Mouse (Mus musculus) brown adipose tissue, adult 24 weeks (tissue): ENCODE data around the gene Mtss1l. TPM values are rescaled to one million over a fixed set of nuclear protein-coding genes. Genes with fewer than 3 reads are reported as not detected.

Experiments used
- H3K27ac ChIP-seq: fragments of 200-500 bp; replicated peaks from 2 replicates; pipeline ENCODE4 v1.5.1; 2012; ENCODE audit warnings: low read depth, mild to moderate bottlenecking, low read length
- H3K4me1 ChIP-seq: fragments of 200-500 bp; 2 replicates; pipeline ENCODE4 v1.6.1; 2012; ENCODE audit warnings: low read length, mixed read lengths; ENCODE audit not compliant: control insufficient read depth, insufficient read depth, insufficient read length
- H3K4me3 ChIP-seq: fragments of 200-500 bp; 2 replicates; pipeline ENCODE4 v1.5.1; 2012; ENCODE audit warnings: low read depth, mild to moderate bottlenecking, low read length, moderate library complexity; ENCODE audit not compliant: insufficient read depth
- polyA plus RNA-seq: library from polyadenylated mRNA; stranded (reverse); fragments of >200 nt; gene quantifications from 2 replicates; pipeline ENCODE4 v1.2.4, GENCODE M21; 2012; ENCODE audit not compliant: missing spikeins, insufficient read depth, insufficient read length

Mtss1l gene
- polyA plus RNA-seq, 1 experiment: 10.8 TPM

DNA sequence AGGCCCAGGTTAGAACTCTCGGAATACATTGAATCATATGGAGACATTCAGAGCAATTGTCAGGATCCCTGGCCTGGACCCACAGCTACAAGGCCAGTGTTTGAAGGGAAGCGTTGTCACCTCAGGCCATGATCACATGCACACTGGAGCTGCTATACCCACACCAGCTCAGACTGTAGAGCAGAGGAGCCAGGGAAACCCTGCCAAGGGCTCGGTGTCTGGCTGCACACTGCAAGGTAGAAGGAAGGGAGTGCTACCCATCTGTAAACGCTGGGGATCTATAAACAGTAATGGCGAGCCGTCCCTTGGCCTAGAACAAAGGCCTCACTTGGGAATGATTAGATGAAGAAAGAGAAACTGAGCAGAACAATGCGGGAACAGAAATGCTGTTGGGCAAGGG, 21.8 kb upstream of the Mtss1l start:
- Histone ChIP-seq H3K27ac (no peak overlapping the region), H3K4me1 (peaks cover 8% of the 10 kb centered on the region), H3K4me3 (no peak overlapping the region)

DNA sequence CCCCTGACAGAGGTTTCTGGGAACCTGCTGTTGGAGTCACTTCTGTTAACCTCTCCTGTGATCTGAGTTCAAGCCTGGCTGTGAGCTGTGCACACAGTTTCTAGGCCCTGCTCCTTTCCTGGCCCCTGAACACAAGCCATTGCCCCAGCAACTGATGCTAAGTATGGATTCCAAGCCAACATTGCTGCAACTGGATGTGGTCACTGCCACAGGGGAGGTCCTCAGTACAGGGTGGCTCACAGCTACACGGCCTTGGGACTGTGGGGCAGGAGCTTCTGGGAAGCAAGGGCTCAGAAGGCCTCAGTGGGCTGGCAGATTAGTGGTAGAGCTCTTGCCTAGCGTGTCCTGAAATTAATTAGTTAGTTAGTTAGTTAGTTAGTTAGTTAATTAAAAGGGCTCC, 20.7 kb upstream of the Mtss1l start:
- H3K4me1 ChIP-seq: peaks cover 8% of the 10 kb centered on the region
- no peak overlapping the region for H3K4me3 ChIP-seq
- H3K27ac ChIP-seq: no peak overlapping the region

DNA sequence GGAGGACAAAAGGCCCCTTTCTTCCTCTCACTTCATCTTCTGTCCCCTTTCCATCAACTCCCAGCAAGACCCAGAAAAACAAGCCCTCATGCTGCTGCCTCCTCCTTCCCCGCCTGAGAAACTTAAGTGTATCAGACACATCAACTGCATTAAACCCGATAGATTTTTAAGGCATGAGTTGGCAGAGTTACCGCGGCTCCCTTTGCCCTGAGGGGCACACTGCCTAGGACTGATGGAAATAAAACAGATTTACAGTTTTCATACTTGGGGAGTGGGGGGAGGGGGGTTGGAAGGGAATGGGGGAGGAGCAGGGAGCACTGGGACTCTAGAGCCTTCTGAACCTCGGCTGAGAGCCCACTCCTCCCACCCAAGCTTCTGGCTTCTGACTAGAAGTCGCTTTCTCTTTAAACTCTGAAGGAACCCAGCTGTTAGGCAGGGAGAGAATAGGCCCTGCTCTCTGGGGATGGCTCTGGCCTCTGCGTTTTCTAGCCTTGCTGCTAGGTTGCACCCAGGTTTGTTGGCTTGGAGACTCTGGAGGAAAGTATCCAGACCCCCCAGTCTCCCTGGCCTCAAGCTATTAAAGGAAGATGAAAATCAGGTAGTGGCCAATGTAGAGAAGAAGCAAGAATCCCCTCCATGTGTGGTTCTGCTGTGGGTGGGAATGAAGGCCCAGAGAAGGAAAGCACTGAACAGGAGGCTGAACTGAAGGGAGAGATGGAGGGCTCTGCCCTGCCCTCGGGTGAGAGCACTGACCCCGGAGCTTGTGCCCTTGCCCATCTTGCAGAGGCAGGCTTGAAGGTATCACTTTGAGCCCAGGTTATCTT, 18.4 kb upstream of the Mtss1l start:
- Histone ChIP-seq H3K4me1 (peaks cover 5% of the 10 kb centered on the region; the same call in 1 of the 2 replicates), H3K4me3 (no peak overlapping the region), H3K27ac (no peak overlapping the region)

DNA sequence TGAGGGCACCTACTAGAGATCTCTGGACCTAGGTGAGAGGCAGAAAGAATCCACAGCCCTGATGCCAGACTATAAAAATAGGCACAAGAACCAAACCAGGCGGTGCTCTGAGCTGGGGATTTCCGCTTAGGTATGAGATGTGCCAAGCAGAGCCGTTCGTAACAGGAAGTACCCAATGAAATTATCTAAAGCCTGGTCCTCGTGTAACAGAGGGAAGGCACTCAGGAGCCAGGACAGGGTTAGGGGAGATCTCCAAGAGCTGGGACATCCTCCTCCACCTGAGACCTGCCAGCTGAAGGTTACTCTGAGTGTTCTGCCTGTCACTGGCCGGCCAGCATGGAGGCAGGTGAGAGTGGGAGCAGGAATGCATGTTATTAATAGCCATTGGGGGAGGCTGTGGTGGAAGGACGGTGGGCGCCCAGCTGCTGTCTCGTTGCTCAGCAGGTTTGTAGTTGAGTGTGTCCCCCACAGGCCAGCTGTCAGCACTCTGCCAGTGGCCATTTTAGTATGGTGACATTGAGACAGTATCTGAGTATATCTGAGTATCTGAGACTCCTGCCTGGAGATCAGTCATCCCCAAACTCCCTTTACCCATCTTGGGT, 17.7 kb upstream of the Mtss1l start:
- Histone ChIP-seq H3K4me1 (peaks cover 5% of the 10 kb centered on the region; the same call in 1 of the 2 replicates), H3K27ac (no peak overlapping the region), H3K4me3 (no peak overlapping the region)

GRCm38 (mm10) chr8:110704103-110704502, 17.2 kb upstream of the Mtss1l start:
- Histone ChIP-seq H3K4me1 (peaks cover 5% of the 10 kb centered on the region; the same call in 1 of the 2 replicates), H3K4me3 (no peak overlapping the region), H3K27ac (no peak overlapping the region)

DNA sequence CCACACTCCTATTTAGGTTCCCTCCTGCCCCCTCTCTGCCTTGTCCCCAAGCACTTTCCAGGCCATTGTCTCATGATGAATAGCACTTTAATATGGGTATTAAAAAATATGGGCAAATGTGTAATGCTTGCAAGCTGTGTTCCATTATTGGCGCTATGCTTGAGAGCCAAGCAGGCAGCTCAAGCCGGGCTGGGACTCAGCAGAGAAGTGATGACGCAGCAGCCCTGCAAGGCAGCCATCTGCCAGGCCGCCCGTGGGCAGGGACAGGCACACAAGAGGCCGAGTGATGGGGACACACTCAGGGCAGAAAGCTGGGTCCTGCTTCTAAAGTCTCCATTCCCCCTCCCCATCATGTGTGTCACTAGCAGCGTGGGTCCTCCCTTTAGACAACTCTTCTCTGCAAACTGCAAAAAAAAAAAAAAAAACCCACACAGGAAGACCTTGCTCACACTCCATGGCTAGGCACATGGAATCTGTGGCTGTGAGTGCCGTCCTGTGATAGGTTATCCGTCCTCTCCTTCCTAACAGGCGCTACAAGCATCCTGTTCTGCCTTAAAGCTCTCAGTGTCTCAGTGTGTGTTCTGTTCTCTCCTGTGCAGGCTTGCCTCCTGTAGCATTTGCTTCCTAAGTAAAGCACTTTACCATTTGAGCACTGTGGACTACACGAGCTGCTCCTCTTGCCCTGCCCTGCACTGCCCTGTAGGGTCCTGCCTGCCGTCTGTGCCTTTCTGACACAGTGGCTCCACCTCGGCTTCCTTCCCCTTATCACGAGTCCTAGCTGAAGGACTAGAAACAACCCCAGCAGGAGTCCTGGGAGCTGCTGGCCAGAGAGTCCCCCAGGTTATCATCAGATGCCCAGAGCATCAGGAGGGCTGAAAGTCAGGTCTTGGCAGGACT, 15.6 kb upstream of the Mtss1l start:
- Histone ChIP-seq H3K4me1 (peaks cover 12% of the 10 kb centered on the region), H3K27ac (no peak overlapping the region), H3K4me3 (no peak overlapping the region)

- Histone ChIP-seq H3K4me1 (peaks cover 18% of the 10 kb centered on the region), H3K27ac (no peak overlapping the region)
Measured at GRCm38 (mm10) chr8:110706288-110706870, 14.9 kb upstream of the Mtss1l start.

DNA sequence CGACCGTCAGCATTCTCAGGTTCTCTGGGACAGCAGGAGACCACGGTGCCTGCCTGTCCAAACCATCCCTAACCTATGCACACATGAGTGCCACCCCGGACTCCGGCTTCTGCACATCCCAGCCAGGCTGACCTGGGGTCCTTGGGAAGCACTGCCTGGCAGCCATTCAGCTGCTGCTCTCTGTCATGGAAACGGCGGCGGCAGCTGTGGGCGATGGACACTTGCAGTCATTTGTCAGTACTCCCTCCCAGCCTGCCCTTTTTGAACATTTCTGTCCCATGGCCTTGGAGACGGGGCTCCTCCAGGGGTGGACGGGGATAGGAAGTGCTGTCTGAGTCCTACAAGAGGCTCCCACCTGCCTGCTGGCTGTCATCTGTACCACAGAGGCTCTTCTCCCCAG, 12.8 kb upstream of the Mtss1l start:
- Histone ChIP-seq H3K4me3 (no peak overlapping the region), H3K27ac (no peak overlapping the region), H3K4me1 (peaks cover 23% of the 10 kb centered on the region)

More at GRCm38 (mm10) chr8:110706288-110706870, 14.9 kb upstream of the Mtss1l start:
- H3K4me3 ChIP-seq: no peak overlapping the region

DNA sequence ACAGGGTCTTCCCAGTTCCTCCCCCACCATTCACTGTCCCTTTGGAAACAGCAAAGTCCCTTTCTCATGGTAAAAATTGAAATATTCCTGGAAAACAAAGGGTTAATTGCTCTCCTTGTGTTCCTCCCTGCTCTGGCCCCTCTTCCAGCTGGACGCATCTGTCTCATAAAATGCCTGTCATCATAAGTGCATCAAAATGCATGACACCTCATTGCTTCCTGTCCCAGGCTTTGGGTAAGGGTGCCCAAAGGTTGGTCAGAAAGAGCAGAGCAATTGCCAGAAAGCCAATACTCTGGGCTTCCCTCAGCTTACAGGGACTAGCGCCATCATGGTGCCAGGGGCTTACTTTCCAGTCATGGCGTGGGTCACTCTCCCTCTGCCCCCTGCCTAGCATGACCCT, 10.7 kb upstream of the Mtss1l start:
- H3K27ac ChIP-seq: peak overlapping the region; percentile 82
- H3K4me1 ChIP-seq: peaks cover 20% of the 10 kb centered on the region
- H3K4me3 ChIP-seq: no peak overlapping the region

DNA sequence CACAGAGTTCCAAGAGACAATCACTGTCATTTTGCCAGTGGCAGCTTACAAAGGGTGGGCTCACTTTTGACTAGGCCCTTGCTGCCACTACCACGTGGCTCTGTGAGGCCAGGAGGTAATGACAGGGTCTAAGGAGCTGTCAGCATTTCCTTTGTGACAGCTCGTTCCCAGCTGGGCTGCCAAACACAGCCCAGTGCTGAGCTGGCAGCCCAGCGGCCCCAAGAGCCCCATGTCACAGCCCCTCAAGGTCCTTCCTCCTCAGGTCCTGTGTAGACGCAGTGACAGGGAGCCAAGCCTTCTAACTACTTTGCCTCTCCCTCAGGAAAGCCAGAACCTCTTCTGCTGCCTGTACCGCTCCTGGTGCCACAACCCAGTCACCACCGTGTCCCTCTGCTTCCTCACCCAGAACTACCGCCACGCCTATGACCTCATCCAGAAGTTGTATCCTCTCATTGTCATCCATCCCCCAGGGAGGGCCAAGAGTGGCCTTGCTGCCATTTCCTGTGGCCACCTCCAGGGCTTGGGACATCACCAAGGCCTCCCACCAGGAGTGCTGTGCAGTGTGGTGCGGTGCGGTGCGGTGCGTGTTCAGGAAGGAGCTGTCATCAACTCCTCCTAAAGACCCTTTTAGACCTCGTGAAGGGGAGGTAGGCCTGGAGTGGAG, 9.9 kb upstream of the Mtss1l start:
- Histone ChIP-seq H3K27ac (peak overlapping the region; percentile 82), H3K4me1 (peaks cover 20% of the 10 kb centered on the region), H3K4me3 (no peak overlapping the region)

GRCm38 (mm10) chr8:110713073-110713472, 8.2 kb upstream of the Mtss1l start:
- Histone ChIP-seq H3K27ac (no peak overlapping the region), H3K4me3 (no peak overlapping the region), H3K4me1 (peaks cover 25% of the 10 kb centered on the region)

DNA sequence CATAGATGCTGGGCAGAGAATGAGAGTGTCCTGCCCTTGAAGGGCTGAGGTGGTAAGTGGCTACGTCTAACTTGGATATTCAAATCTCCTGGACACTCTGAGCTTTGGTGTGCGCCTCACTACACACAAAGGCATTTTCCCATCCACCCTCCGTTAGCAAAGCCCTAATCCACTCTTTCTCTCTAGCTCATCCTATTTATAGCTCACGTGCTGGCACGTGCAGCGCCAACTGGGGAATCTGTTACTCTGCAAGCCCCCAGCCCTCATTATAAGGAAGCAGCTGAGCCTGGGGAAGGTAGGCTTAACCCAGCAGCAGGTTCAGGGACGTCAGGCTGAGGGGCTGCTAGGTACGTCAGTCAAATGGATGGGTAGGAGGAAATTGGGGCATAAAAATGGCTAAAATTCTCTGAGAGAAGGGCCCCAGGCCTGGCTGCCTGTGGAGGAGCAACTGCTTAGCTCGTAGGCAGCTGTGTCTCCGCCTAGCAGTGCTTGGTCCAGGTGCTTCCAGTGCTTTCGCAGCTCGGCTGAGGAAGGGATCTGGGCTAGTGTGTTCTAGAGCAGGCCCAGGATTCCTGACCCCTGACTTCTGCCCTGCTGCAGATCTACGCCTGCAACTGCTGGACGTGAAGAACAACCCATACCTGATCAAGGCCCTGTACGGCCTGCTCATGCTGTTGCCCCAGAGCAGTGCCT, 6.3 kb upstream of the Mtss1l start:
- Histone ChIP-seq H3K4me3 (no peak overlapping the region), H3K27ac (peak overlapping the region; percentile 68; the same call in 1 of the 2 replicates), H3K4me1 (peaks cover 44% of the 10 kb centered on the region)

DNA sequence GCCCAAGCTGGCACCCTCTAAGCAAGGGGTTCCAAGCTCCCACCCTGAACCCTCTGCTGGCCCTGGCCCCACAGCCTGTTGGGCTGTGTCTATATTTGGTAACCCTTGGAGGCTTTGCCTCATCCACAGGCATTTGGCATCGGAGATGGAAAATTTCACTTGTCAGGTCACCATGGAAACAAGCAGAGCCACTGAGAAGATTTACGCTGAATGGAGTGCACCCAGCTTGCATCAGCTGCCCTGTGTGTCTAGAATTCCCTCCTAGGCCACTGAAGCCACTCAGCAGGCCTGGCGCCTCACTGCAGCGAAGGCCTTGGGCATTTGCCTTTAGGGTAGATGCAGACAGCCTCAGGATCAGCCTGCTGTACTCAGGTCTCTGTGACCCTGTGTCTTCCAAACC, 5.2 kb upstream of the Mtss1l start:
- H3K4me3 ChIP-seq: no peak overlapping the region
- H3K27ac ChIP-seq: peak overlapping the region; percentile 68
- peaks cover 35% of the 10 kb centered on the region for H3K4me1 ChIP-seq

GRCm38 (mm10) chr8:110717131-110717530, 4.1 kb upstream of the Mtss1l start:
- Histone ChIP-seq H3K4me3 (no peak overlapping the region), H3K4me1 (peaks cover 28% of the 10 kb centered on the region), H3K27ac (no peak overlapping the region)
